Mouse (Mus musculus) adrenal gland, postnatal 4 days (tissue): ENCODE results near the gene Pcyox1. TPM values are rescaled to one million over a fixed set of nuclear protein-coding genes. Genes with fewer than 3 reads are reported as not detected.
A peak's percentile ranks its signal among the peaks of the same experiment; 100 is the strongest.

ENCODE experiments used
- DNase-seq, 2 experiments: peaks; one replicate each; pipeline ENCODE4 v3.0.0; 2021 to 2022; ENCODE audit warnings: low spot score in 2 of 2, mixed read lengths in 2 of 2
- long read RNA-seq, 2 experiments: library from polyadenylated mRNA; stranded (forward); transcript quantifications; one replicate each; pipeline ENCODE4 v2.0.0; 2021
- total RNA-seq, 2 experiments: library from RNA; stranded (reverse); gene quantifications; 2 replicates each; pipeline ENCODE4 v1.2.3; 2021

Gene Pcyox1
- 100 to 1,000 TPM; 180 to 205 TPM for total RNA-seq
- long read RNA-seq, experiment 1, full-length matches to known transcripts = 106 of 166 reads
- long read RNA-seq, experiment 1, partial matches to known transcripts = 13 of 166 reads
- long read RNA-seq, experiment 1, other reads (novel, unspliced or antisense) = 47 of 166 reads
- long read RNA-seq, experiment 2, full-length matches to known transcripts = 136 of 241 reads
- long read RNA-seq, experiment 2, partial matches to known transcripts = 35 of 241 reads
- long read RNA-seq, experiment 2, other reads (novel, unspliced or antisense) = 70 of 241 reads

DNA sequence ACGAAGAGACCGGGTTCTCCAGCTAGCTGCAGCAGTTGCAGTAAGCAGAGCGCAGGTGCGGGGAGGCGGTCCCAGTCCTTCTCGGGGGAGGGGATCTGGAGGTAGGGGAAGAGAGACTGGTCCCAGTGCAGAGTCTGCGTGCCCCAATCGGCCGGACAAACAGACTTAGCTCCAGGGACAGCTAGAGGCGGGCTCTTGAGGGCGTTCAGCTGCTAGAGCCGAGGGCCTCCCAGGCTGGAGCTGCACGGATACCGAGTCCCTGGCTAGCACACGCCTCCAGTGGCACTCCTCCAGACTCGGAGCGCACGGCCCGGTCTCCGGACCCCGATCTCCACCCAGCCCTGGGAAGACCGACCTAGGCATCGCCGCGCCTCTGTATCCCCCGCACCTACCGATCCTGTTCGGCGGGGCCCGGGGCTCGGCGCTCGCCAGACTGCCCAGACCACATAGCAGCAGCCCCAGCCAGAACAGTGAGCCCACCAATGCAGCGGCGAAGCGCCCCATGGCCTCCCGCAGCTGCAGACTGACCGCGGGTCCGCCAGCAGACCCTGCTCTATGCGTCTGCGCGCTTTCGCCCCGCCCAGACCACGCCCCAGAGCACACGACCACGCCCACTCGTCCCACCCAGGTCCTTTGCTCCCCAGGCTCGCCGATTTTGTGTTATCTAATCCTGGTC, at the start of gene Pcyox1:
Gene Pcyox1, minus strand, starts transcription at position 574 of the 676 bp plus-strand sequence.
- DNase-seq = peak; percentile 63 to 77

GRCm38 (mm10) chr6:86445551-86445950, 48.6 kb upstream of the Pcyox1 start:
- no peak for DNase-seq

GRCm38 (mm10) chr6:86441571-86441970, 44.6 kb upstream of the Pcyox1 start:
- DNase-seq = no peak

DNA sequence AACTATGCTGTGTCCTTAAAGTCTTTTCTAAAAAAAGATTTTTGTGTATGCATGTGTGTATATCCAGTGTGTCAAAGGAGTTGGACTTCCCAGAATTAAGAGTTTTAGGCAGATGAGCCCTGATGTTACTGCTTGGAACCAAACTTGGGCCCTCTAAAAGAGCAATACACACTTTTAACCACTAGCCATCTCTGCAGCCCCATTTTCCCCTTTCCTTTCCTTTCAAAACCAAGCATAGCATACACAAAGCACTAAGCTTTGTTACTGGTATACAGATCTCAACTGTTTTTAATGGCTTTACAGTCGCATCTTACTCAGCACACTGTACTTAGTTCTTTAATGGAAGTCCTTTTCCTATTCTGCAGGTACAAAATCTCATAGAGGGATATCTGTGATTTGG, 42.6 kb upstream of the Pcyox1 start:
- DNase-seq = no peak

GRCm38 (mm10) chr6:86439119-86439496, 42.2 kb upstream of the Pcyox1 start:
- DNase-seq = no peak

- peak; percentile 86 to 87 for DNase-seq
These were observed 41.5 kb upstream of the Pcyox1 start, which contains the start of gene C87436 for GRCm38 (mm10) chr6:86438272-86439118. Gene C87436 (plus strand): TSS chr6:86438374.

- peak in 1 of 2 experiments; percentile 26 for DNase-seq
These were observed 40.8 kb upstream of the Pcyox1 start for GRCm38 (mm10) chr6:86437711-86438110.

- DNase-seq = no peak
These were observed 36.7 kb upstream of the Pcyox1 start for GRCm38 (mm10) chr6:86433696-86434095.

DNA sequence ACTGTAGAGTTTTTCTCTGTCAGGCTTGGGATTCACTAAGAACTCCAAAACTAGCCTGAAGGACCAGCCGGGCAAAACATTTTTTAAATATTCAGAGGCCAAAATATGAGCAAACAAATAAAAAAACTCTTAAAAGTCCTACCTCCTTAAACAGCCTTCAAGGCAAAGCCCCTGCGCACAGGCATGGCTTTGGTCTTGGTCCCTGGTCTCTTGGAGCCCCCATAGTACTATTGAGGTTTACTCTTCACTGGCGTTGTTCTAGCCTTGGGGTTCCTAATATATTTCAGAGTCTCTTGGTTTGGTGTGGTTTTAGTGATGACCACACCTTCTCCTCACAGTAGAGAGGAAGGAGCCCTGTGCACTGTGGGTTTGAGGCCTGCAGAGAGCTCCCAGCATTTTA, 34.6 kb upstream of the Pcyox1 start:
- no peak for DNase-seq

- no peak for DNase-seq
These were observed 29.4 kb upstream of the Pcyox1 start, which contains the start of gene Gm44790 for GRCm38 (mm10) chr6:86426358-86426757. Gene Gm44790 (plus strand): TSS chr6:86426658.

DNA sequence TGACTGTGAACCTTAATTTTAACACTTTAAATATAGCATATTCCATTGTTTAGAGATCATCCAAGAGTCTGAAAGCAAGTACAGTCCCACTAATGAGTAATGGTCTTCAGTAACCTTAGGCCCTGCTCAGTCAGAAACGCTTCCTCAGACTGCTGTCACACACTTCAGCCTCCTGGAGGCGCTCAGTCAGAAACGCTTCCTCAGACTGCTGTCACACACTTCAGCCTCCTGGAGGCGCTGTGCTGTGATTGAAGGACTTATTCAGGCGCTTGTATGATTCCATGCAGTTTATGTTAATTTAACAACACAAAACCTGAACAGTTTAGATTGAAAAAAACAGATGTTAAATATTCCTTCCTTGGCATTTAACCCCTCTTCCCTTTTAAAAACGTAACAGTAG, 23.5 kb upstream of the Pcyox1 start:
- no peak for DNase-seq

DNA sequence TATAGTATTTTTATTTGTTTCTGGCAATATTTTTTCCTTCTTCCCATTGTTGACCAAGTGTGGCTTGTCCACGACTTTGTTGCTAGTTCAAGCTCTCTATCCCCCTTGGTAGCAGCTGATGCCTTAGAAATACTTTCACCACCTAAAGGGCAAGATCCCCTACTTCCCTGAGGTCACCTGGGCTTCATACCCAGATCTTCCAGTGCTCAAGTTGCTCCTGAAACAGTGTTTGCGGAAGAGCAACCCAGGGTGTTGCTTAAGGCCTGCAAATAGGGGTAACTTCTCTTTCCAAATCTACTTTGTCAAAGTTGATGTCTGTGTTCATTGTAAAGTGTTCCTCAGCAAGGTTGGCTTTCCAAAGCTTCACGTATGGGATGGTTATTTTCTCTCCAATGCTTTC, 22.3 kb upstream of the Pcyox1 start:
- DNase-seq = no peak

DNA sequence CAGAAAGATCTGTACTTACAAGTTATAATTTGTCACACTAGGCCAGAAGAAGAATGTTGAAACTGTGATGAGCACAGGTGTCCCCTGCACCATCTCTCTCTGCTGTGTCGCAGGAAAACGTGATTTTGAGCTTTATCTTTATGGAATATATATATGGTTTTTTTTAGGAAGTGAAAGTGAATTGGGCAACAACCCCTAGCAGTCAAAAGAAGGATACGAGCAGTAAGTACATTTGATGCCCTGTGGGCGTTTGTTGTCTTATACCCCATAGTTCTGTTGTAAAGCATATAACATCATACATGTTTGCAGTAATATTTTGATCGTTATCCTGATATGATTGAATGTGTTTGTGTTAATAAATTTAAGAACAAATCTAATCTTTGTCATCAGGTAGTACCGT, 21.8 kb upstream of the Pcyox1 start:
- no peak for DNase-seq

GRCm38 (mm10) chr6:86406306-86406705, 9.4 kb upstream of the Pcyox1 start:
- no peak for DNase-seq

DNA sequence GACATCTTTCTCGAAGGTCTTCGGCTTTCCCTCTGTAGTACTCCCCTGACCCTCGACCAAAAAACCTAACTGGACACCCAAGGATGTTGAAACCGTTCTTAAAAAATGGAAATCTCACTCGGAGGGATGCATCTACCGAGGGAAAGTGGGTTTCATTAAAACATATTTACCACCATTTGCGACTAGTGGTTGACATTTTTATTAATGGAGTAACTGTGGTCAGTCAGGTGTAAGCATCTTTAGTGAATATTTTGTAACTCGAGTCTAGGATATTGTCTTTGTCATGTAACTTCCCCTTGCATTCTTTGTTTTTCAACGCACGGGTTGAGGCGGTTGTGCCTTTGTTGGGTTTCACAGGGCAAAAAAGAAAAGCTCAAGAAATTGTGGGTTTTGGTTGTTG, 8.0 kb upstream of the Pcyox1 start:
- DNase-seq = no peak

DNA sequence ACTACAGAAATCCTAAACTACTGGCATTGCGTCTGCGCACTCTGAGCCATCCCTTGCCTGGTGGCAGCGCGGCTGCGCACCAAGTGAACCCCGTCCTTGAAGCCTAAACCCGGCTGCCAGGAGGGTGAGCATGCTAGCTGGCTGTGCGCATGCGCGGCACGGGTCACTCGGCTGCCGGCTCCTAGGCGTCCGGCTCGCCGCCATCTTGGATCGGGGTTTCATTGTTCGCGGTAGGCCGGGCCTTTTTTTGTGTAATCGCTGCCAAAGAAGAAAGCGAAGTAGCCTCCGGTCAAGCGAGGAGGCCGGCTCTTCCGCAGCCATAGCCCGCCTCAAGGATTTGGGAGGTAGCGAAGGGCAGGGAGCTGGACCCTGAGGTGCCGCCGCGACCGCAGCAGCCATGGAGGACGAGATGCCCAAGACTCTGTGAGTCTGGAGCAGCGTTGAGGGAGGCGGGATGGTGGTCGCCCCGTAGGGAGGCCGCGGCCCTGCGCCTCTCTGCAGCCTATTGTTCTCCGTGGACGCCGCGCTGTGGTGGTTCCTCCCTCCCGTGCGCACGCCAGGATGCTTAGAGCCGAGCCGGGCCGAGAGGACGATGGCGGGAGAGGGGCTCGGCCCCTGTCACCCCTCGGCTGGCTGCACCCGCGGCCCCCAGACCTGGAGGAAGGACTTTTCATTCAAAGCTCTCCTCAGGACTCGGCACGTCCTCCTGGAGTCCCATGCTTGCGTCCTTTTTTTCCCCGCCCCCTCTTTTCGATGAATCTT, 7.3 kb upstream of the Pcyox1 start, which contains the start of gene Tia1:
Gene Tia1, plus strand, starts transcription at position 120 of the 762 bp plus-strand sequence.
- DNase-seq = peak; percentile 91 to 92

GRCm38 (mm10) chr6:86403728-86404099, 6.8 kb upstream of the Pcyox1 start:
- DNase-seq = peak; percentile 65 to 74

DNA sequence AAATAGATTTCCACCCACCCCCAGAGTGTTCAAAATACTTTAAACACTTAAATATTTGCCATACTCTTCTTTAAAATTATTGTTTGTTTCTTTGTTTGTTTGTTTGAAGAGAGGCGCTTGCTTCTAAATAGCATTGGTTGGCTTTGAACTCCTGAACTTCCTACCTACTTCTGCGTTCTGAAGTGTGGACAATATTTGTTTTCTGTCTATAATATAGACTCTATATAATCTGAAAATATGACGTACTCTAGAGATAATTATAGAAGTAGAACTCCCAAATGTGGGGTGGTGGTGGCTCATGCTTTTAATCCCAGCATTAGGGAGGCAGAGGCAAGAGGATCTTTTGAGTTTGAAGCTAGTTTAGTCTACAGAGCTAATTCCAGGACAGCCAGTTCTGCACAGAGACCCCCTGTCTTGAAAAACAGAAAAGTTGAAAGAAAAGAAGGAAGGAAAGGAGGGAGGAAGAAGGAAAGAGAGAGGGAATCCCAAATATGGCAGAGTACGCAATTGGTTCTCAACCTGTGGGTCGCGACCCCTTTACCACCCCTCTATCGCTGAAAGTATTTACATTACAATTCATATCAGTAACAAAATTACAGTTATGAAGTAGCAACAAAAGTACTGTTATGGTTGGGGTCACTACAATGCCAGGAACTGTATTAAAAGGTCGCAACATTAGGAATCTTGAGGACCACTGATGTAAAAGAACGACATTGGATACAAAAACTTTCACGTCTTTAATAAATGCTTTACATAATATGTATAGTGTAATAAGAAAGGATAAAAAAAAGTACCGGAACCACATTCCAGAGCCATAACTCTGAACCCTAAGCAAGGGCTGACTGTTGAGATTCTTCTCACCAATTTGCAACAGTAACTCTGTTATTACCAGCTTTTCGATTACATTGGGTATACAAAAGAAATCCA, 6.0 kb upstream of the Pcyox1 start:
- DNase-seq = no peak

GRCm38 (mm10) chr6:86400972-86401371, 4.0 kb upstream of the Pcyox1 start:
- peak in 1 of 2 experiments; percentile 43 for DNase-seq

DNA sequence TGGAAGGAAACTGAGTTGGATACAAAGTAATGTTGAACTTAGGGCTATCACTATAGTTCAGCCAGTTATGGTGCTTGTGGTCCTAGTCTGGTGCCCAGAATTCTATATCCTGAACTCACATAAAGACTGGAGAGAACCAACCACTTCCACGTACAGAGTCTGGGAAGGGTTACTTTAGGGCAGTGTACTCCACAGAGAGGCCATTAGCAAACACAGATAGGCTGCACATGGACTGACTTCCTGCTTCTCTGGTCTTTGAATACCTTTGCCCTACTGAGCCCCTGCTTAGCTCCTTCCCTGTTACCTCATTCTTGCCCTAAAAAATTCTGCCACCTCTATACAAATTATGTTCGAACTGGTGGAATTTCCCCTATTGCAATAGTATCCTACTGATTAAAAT, 3.0 kb upstream of the Pcyox1 start:
- no peak for DNase-seq
